In genomic region chr4:95402273-95402672, GRCm38 (mm10) we compare ENCODE assay signal across 31 mouse cellular contexts.
DNase-seq lines count a peak whose midpoint lies in the region; ATAC-seq and TF ChIP-seq lines count a peak whose summit lies in the region.
"Had no signal": no experiment of that assay in that cellular context is flagged by ENCODE, and none has a peak within 500 bp of the region (broad histone marks: within the 10 kb centered on the region; RNA-seq: fewer than 3 reads in every experiment).

No protein-coding gene starts in this region.

- H3K4me3 ChIP-seq in kidney, postnatal 0 days (replicated peaks; ENCODE audit: low read depth, low read length): no peak overlapping the region
- H3K4me3 ChIP-seq in lung, embryonic 14.5 days (ENCODE audit: low read depth, low read length): no peak overlapping the region
- no peak overlapping the region for H3K4me3 ChIP-seq in lung, postnatal 0 days (ENCODE audit: low read depth, low read length)
- H3K4me3 ChIP-seq: embryonic facial prominence, embryonic 10.5 days; embryonic facial prominence, embryonic 15.5 days; forebrain, embryonic 12.5 days; heart, embryonic 13.5 days; hindbrain, embryonic 12.5 days; intestine, embryonic 15.5 days; limb, embryonic 10.5 days; limb, embryonic 15.5 days; liver, embryonic 13.5 days; lung, embryonic 15.5 days; megakaryocyte, embryonic 14.5 days; midbrain, embryonic 13.5 days; stomach, embryonic 15.5 days had no signal

- no peak overlapping the region for H3K9ac ChIP-seq in kidney, postnatal 0 days (ENCODE audit: low read depth, low read length)
- no peak overlapping the region for H3K9ac ChIP-seq in lung, embryonic 14.5 days
- no peak overlapping the region for H3K9ac ChIP-seq in lung, postnatal 0 days (replicated peaks; ENCODE audit: low read depth)
- H3K9ac ChIP-seq: embryonic facial prominence, embryonic 15.5 days; forebrain, embryonic 12.5 days; forebrain, postnatal 0 days; heart, embryonic 13.5 days; hindbrain, embryonic 12.5 days; intestine, embryonic 15.5 days; limb, embryonic 15.5 days; liver, embryonic 13.5 days; lung, embryonic 15.5 days; midbrain, embryonic 13.5 days; stomach, embryonic 15.5 days had no signal

- no peak overlapping the region for H3K27ac ChIP-seq in kidney, postnatal 0 days
- no peak overlapping the region for H3K27ac ChIP-seq in lung, embryonic 14.5 days (ENCODE audit: low read depth)
- H3K27ac ChIP-seq in lung, postnatal 0 days (ENCODE audit: low read length): no peak overlapping the region
- H3K27ac ChIP-seq: embryonic facial prominence, embryonic 10.5 days; embryonic facial prominence, embryonic 15.5 days; forebrain, embryonic 12.5 days; heart, embryonic 13.5 days; hindbrain, embryonic 12.5 days; hindbrain, postnatal 0 days; intestine, embryonic 15.5 days; limb, embryonic 10.5 days; limb, embryonic 15.5 days; liver, embryonic 13.5 days; lung, embryonic 15.5 days; midbrain, embryonic 13.5 days; stomach, embryonic 15.5 days had no signal

- TF ChIP-seq CTCF in kidney, postnatal 0 days (IDR thresholded peaks at IDR 0.05; ENCODE audit: low read depth): no peak
- TF ChIP-seq CTCF in lung, embryonic 14.5 days (IDR thresholded peaks at IDR 0.05; ENCODE audit: low read depth): no peak
- no peak for TF ChIP-seq CTCF in lung, postnatal 0 days (IDR thresholded peaks at IDR 0.05)

- H3K4me2 ChIP-seq in kidney, postnatal 0 days (ENCODE audit: low read length): no peak overlapping the region
- H3K4me2 ChIP-seq in lung, embryonic 14.5 days: no peak overlapping the region
- no peak overlapping the region for H3K4me2 ChIP-seq in lung, postnatal 0 days (replicated peaks; ENCODE audit: low read depth, low read length)
- H3K4me2 ChIP-seq: embryonic facial prominence, embryonic 15.5 days; forebrain, embryonic 12.5 days; heart, embryonic 13.5 days; hindbrain, embryonic 12.5 days; intestine, embryonic 15.5 days; limb, embryonic 15.5 days; liver, embryonic 13.5 days; lung, embryonic 15.5 days; midbrain, embryonic 13.5 days; stomach, embryonic 15.5 days had no signal

- H3K27me3 ChIP-seq in kidney, postnatal 0 days (ENCODE audit: insufficient read depth, low read length): no peaks in the 10 kb centered on the region
- no peaks in the 10 kb centered on the region for H3K27me3 ChIP-seq in lung, embryonic 14.5 days (ENCODE audit: insufficient read depth, low read length)
- no peaks in the 10 kb centered on the region for H3K27me3 ChIP-seq in lung, postnatal 0 days (replicated peaks; ENCODE audit: insufficient read depth, low read length)
- H3K27me3 ChIP-seq: CH12.LX; embryonic facial prominence, embryonic 15.5 days; forebrain, embryonic 12.5 days; heart, embryonic 13.5 days; hindbrain, embryonic 12.5 days; intestine, embryonic 15.5 days; limb, embryonic 15.5 days; liver, embryonic 13.5 days; lung, embryonic 15.5 days; megakaryocyte, embryonic 14.5 days; midbrain, embryonic 13.5 days; stomach, embryonic 15.5 days had no signal

- TF ChIP-seq EP300 in lung, postnatal 0 days (IDR thresholded peaks at IDR 0.05): no peak

- no peaks in the 10 kb centered on the region for H3K9me3 ChIP-seq in kidney, postnatal 0 days (replicated peaks; ENCODE audit: low read length)
- no peaks in the 10 kb centered on the region for H3K9me3 ChIP-seq in lung, embryonic 14.5 days (ENCODE audit: low read depth, low read length)
- H3K9me3 ChIP-seq in lung, postnatal 0 days (ENCODE audit: low read length): no peaks in the 10 kb centered on the region
- H3K9me3 ChIP-seq: embryonic facial prominence, embryonic 10.5 days; embryonic facial prominence, embryonic 15.5 days; forebrain, embryonic 12.5 days; heart, embryonic 13.5 days; hindbrain, embryonic 12.5 days; intestine, embryonic 15.5 days; limb, embryonic 10.5 days; limb, embryonic 15.5 days; liver, embryonic 13.5 days; lung, embryonic 15.5 days; megakaryocyte, embryonic 14.5 days; midbrain, embryonic 13.5 days; stomach, embryonic 15.5 days had no signal

- peak; percentile 27 for DNase-seq in kidney, postnatal 0 days (ENCODE audit: low spot score)
- DNase-seq in kidney, adult 8-10 months: no peak
- peak; percentile 59 for DNase-seq in lung, embryonic 14.5 days
- no peak for DNase-seq in lung, postnatal 0 days (ENCODE audit: low spot score)
- DNase-seq in right cerebral cortex, postnatal 4 days: peak; percentile 8
- DNase-seq in right cerebral cortex, adult 18-20 months: no peak
- DNase-seq: adrenal gland, adult 2 months; B cell, adult 2 months; cerebellum, adult 8-10 months; cerebellum, postnatal 25 days; forebrain, postnatal 0 days; liver, embryonic 13.5 days; right cerebral cortex, postnatal 14 days; thymus, adult 2 months; thymus, postnatal 36 days had no signal

- WGBS in kidney, postnatal 0 days: 70% methylated on average over 6 of the region's 6 CpGs
- 61% methylated on average over 6 of the region's 6 CpGs for WGBS in lung, embryonic 14.5 days
- 43% methylated on average over 6 of the region's 6 CpGs for WGBS in lung, postnatal 0 days

- no peaks in the 10 kb centered on the region for H3K36me3 ChIP-seq in kidney, postnatal 0 days (ENCODE audit: insufficient read depth, low read length)
- H3K36me3 ChIP-seq in lung, embryonic 14.5 days (ENCODE audit: insufficient read depth): no peaks in the 10 kb centered on the region
- no peaks in the 10 kb centered on the region for H3K36me3 ChIP-seq in lung, postnatal 0 days (ENCODE audit: insufficient read depth, low read length)
- H3K36me3 ChIP-seq: embryonic facial prominence, embryonic 10.5 days; embryonic facial prominence, embryonic 15.5 days; forebrain, embryonic 12.5 days; heart, embryonic 13.5 days; hindbrain, embryonic 12.5 days; intestine, embryonic 15.5 days; limb, embryonic 10.5 days; limb, embryonic 15.5 days; liver, embryonic 13.5 days; lung, embryonic 15.5 days; midbrain, embryonic 13.5 days; stomach, embryonic 15.5 days had no signal

- no peaks in the 10 kb centered on the region for H3K4me1 ChIP-seq in kidney, postnatal 0 days (replicated peaks; ENCODE audit: insufficient read depth, low read length)
- H3K4me1 ChIP-seq in lung, embryonic 14.5 days (ENCODE audit: insufficient read depth): no peaks in the 10 kb centered on the region; the same call in 1 of the 2 replicates
- H3K4me1 ChIP-seq in lung, postnatal 0 days (ENCODE audit: insufficient read depth, low read depth, low read length): no peaks in the 10 kb centered on the region
- H3K4me1 ChIP-seq: embryonic facial prominence, embryonic 10.5 days; embryonic facial prominence, embryonic 15.5 days; forebrain, embryonic 12.5 days; hindbrain, embryonic 12.5 days; intestine, embryonic 15.5 days; limb, embryonic 10.5 days; limb, embryonic 15.5 days; liver, embryonic 13.5 days; lung, embryonic 15.5 days; midbrain, embryonic 13.5 days; stomach, embryonic 15.5 days had no signal

- ATAC-seq in kidney, postnatal 0 days (replicated peaks; ENCODE audit: low FRiP score, low read depth): no peak
- no peak for ATAC-seq in lung, embryonic 14.5 days (ENCODE audit: insufficient read depth)
- no peak for ATAC-seq in lung, postnatal 0 days
- ATAC-seq in CD4-positive, CD25-positive, alpha-beta regulatory T cell, adult 4 months: no peak
- ATAC-seq: activated CD4-positive, CD25-positive, alpha-beta regulatory T cell, adult 4 months; forebrain, postnatal 0 days; hindbrain, postnatal 0 days; intestine, embryonic 15.5 days; midbrain, embryonic 13.5 days had no signal

Comparison
In these comparisons a context has a peak if more than half of its experiments do, and no peak if none do; other contexts are left out.
1. DNase-seq: peak in kidney, postnatal 0 days (single experiment), lung, embryonic 14.5 days (single experiment) and right cerebral cortex, postnatal 4 days (single experiment); none in kidney, adult 8-10 months (0 of 2), lung, postnatal 0 days (single experiment) and right cerebral cortex, adult 18-20 months (single experiment).